Mouse (Mus musculus) midbrain, embryonic 13.5 days (tissue): ENCODE measurements around the gene Hist1h2bj. TPM values are rescaled to one million over a fixed set of nuclear protein-coding genes. Genes with fewer than 3 reads are reported as not detected.
A peak's percentile ranks its signal among the peaks of the same experiment; 100 is the strongest.
"Not testable (repeated sequence)": the region's sequence is repeated elsewhere in the genome, so short reads cannot be mapped to it uniquely, and the experiment has no call there.

Source experiments
- ATAC-seq: fragments of 200-750 bp; cut with Nextera tagmentation; 2 replicates; pipeline ENCODE4 v1.8.0; 2017; ENCODE audit warnings: mild to moderate bottlenecking, moderate TSS enrichment, moderate library complexity
- H3K27ac ChIP-seq: fragments of 300-500 bp; sonication (generic); 2 replicates; pipeline ENCODE4 v1.5.1; 2015; ENCODE audit warnings: inconsistent platforms, mild to moderate bottlenecking, moderate library complexity
- H3K27me3 ChIP-seq: fragments of 300-500 bp; sonication (generic); 2 replicates; pipeline ENCODE4 v1.6.1; 2015; ENCODE audit warnings: mild to moderate bottlenecking, inconsistent platforms
- H3K36me3 ChIP-seq: fragments of 300-500 bp; sonication (generic); 2 replicates; pipeline ENCODE4 v1.6.1; 2015; ENCODE audit warnings: mild to moderate bottlenecking, inconsistent platforms
- H3K4me1 ChIP-seq: fragments of 300-500 bp; sonication (generic); replicated peaks from 2 replicates; pipeline ENCODE4 v1.6.1; 2015; ENCODE audit warnings: inconsistent platforms
- H3K4me2 ChIP-seq: fragments of 300-500 bp; sonication (generic); replicated peaks from 2 replicates; pipeline ENCODE4 v1.6.1; 2015; ENCODE audit warnings: moderate library complexity, mild to moderate bottlenecking, inconsistent platforms
- H3K4me3 ChIP-seq: fragments of 300-500 bp; sonication (generic); replicated peaks from 2 replicates; pipeline ENCODE4 v1.5.1; 2015; ENCODE audit warnings: mild to moderate bottlenecking, inconsistent platforms
- H3K9ac ChIP-seq: fragments of 300-500 bp; sonication (generic); replicated peaks from 2 replicates; pipeline ENCODE4 v1.6.1; 2015; ENCODE audit warnings: mild to moderate bottlenecking, inconsistent platforms
- H3K9me3 ChIP-seq: fragments of 300-500 bp; sonication (generic); 2 replicates; pipeline ENCODE4 v1.6.1; 2016; ENCODE audit warnings: mild to moderate bottlenecking, inconsistent platforms
- WGBS: fragments of 180-500 bp; shearing (Covaris S2); methylation state at CpG from one replicate; pipeline ENCODE4 v1.1.7; 2015; 5-methylcytosine and 5-hydroxymethylcytosine counted together
- polyA plus RNA-seq: library from polyadenylated mRNA; unstranded; fragments of >200 nt; fragmentation: Nextera tagmentation; extraction: Ambion mirVana; gene quantifications from 2 replicates; pipeline ENCODE4 v1.2.1, GENCODE M21; 2015

Hist1h2bj gene
- 7.6 and 8.3 TPM in 2 replicates for polyA plus RNA-seq

GRCm38 (mm10) chr13:22042568-22043502, at the start of gene Hist1h2bj, which contains the start of gene Hist1h2ag:
Gene Hist1h2bj, plus strand, starts transcription at chr13:22043214.
Gene Hist1h2ag, minus strand, starts transcription at chr13:22042944.
- peak within 1 kb of the TSS; percentile 62 for H3K9ac ChIP-seq
- WGBS, result 0% methylated on average over 38 of the region's 80 CpGs
- ATAC-seq, result peak; percentile 96
- H3K4me1 ChIP-seq, result peaks cover 27% of the 10 kb centered on the region
- H3K9me3 ChIP-seq, H3K36me3 ChIP-seq, H3K27me3 ChIP-seq: not testable (repeated sequence)
- peak within 1 kb of the TSS; percentile 43 for H3K4me3 ChIP-seq
- peak within 1 kb of the TSS; percentile 84 for H3K27ac ChIP-seq
- peak within 1 kb of the TSS; percentile 84 for H3K4me2 ChIP-seq

DNA sequence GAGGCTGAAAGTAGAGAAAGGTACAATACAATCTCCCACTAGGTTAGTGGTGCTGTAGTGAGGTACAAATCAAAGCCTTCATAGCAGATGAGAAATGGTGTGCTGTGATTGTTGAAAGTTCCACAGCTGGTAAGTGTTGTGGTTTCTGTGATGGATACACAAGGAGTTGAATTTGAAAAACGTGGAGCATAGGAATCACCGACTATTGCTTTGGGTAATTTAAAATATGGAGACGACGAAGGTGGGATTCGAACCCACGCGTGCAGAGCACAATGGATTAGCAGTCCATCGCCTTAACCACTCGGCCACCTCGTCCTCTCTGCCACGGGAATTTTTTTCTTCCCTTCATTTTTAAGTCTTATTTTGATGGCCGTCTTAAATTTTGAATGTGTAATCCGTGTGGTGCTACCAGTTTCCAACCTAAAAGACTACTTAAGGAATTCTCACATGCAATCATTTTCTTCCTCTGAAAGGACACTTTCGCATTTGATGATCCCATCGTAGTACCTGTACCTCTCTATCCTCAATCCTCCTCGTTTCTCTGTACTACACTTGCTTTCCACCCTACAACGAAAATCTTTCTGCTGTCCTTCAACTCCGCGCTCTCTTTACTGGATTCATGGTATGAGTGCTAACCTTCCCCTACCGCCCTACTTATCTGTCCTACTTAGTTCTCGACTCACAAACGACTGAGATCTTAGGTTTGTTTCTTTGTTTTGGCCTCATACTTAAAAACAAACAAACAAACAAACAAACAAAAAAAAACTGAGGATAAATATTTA, 48.9 kb upstream of the Hist1h2bj start:
- Histone ChIP-seq H3K36me3 (no peaks in the 10 kb centered on the region), H3K9me3 (no peaks in the 10 kb centered on the region; the same call in 1 of the 2 replicates), H3K9ac (no peak overlapping the region), H3K4me2 (no peak overlapping the region), H3K27ac (no peak overlapping the region), H3K27me3 (peaks cover 83% of the 10 kb centered on the region), H3K4me1 (peaks cover 8% of the 10 kb centered on the region; the same call in 1 of the 2 replicates), H3K4me3 (no peak overlapping the region)
- under 1% methylated on average over 22 of the region's 22 CpGs for WGBS
- no peak for ATAC-seq

DNA sequence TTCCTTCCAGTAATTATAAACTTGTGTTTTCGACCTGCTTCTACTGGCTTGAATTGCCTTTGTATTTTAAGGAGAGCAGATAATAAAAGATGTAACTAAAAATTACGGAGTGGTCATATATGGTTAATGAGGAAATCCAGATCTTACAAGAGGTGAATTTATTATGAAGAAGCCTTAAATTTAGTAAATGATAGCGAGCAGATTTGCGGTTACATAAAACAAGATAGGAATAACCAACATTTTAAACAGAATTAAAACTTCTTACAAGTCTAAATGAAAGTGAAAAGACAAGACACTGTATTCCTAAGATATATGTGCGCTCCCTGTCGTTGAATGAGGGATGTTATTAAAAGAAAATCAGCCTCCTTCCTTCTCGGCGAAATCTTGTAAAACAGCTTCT, 48.1 kb upstream of the Hist1h2bj start:
- 4% methylated on average over 8 of the region's 8 CpGs for WGBS
- ATAC-seq, result no peak
- peak overlapping the region; percentile 31 for H3K4me3 ChIP-seq
- H3K27me3 ChIP-seq, result peaks cover 87% of the 10 kb centered on the region
- no peaks in the 10 kb centered on the region for H3K36me3 ChIP-seq
- H3K9ac ChIP-seq, result no peak overlapping the region
- H3K4me1 ChIP-seq, result peaks cover 8% of the 10 kb centered on the region; the same call in 1 of the 2 replicates
- peak overlapping the region; percentile 53 for H3K4me2 ChIP-seq
- no peak overlapping the region for H3K27ac ChIP-seq
- H3K9me3 ChIP-seq, result no peaks in the 10 kb centered on the region; the same call in 1 of the 2 replicates

DNA sequence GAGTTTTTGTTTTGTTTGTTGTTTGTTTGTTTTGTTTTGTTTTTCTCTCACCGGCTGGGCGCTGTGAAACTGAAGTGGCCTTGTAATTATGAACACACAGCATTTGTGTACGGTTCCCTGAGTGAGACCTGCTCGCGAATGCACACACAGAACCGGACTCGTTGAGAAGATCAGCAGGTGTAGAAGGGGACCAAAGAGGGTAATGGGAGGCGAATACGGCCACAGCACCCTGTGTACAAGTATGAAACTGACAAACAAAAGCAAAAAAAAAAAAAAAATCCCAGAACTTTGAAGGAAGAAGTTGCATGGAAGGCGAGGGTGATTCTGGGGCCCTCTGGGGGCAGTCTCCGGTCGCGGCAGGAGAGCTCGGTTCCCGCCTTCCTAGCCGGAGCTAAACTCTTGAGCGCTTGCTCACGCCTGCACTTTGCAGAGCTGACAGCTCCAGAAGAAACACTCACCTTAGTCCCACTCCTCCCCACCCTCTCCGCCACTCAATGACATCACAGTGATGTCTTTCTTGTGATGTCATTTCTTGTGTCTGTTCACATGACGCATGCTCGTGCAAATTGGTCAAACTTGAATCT, 47.6 kb upstream of the Hist1h2bj start:
- no peaks in the 10 kb centered on the region for H3K36me3 ChIP-seq
- H3K9me3 ChIP-seq, result no peaks in the 10 kb centered on the region; the same call in 1 of the 2 replicates
- H3K27me3 ChIP-seq, result peaks cover 90% of the 10 kb centered on the region
- H3K9ac ChIP-seq, result no peak overlapping the region
- H3K27ac ChIP-seq, result no peak overlapping the region
- peaks cover 8% of the 10 kb centered on the region; the same call in 1 of the 2 replicates for H3K4me1 ChIP-seq
- peak overlapping the region; percentile 31 for H3K4me3 ChIP-seq
- H3K4me2 ChIP-seq, result peak overlapping the region; percentile 53
- WGBS, result under 1% methylated on average over 21 of the region's 21 CpGs
- ATAC-seq, result no peak; the same call in 1 of the 2 replicates

GRCm38 (mm10) chr13:21996101-21996839, 46.7 kb upstream of the Hist1h2bj start:
- H3K9me3 ChIP-seq, result no peaks in the 10 kb centered on the region; the same call in 1 of the 2 replicates
- peak overlapping the region; percentile 31 for H3K4me3 ChIP-seq
- H3K27ac ChIP-seq, result no peak overlapping the region

GRCm38 (mm10) chr13:21996840-21997185, 46.2 kb upstream of the Hist1h2bj start:
- H3K4me3 ChIP-seq, result peak overlapping the region; percentile 17
- 0% methylated on average over 13 of the region's 13 CpGs for WGBS
- no peaks in the 10 kb centered on the region for H3K36me3 ChIP-seq
- peaks cover 8% of the 10 kb centered on the region; the same call in 1 of the 2 replicates for H3K4me1 ChIP-seq
- peaks cover 91% of the 10 kb centered on the region for H3K27me3 ChIP-seq
- H3K9me3 ChIP-seq, result no peaks in the 10 kb centered on the region
- no peak for ATAC-seq
- H3K9ac ChIP-seq, result no peak overlapping the region
- H3K27ac ChIP-seq, result no peak overlapping the region
- peak overlapping the region; percentile 38 for H3K4me2 ChIP-seq

More at GRCm38 (mm10) chr13:21996101-21996839, 46.7 kb upstream of the Hist1h2bj start:
- H3K4me2 ChIP-seq, result peak overlapping the region; percentile 53
- H3K27me3 ChIP-seq, result peaks cover 90% of the 10 kb centered on the region
- no peak overlapping the region for H3K9ac ChIP-seq
- no peak for ATAC-seq
- no peaks in the 10 kb centered on the region for H3K36me3 ChIP-seq
- WGBS, result 1% methylated on average over 12 of the region's 12 CpGs
- H3K4me1 ChIP-seq, result peaks cover 8% of the 10 kb centered on the region; the same call in 1 of the 2 replicates

DNA sequence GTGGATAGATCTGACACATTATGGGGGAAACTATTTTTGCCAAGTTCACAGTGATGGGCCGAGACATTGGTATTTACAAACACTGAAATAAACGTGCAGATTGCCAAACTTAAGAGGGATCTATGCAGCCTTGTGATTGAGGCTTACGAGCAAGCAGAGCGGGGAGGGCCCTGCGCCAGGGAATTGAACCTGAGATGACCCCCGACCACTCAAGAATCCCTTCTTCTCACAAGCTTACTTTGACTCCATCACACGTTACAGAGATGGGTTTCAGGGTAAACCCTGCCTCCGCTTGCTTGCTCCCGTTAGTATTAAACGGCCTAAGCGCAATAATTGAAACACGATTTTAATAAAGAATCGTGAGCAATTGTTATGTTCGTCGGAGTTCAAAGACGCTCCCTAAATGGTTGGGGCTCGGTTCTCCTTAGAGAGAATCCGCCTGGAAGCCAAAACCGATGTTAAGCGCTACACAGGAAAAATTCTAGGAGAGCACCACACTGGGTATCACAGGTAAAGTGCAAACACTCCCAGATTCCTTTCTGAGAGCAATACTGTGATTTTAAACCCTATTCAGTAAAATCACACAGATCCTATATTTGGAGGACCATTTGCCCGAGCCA, 45.7 kb upstream of the Hist1h2bj start:
- WGBS, result 1% methylated on average over 21 of the region's 21 CpGs
- Histone ChIP-seq H3K4me2 (peak overlapping the region; percentile 38), H3K36me3 (no peaks in the 10 kb centered on the region), H3K9ac (no peak overlapping the region), H3K4me1 (peaks cover 8% of the 10 kb centered on the region; the same call in 1 of the 2 replicates), H3K9me3 (no peaks in the 10 kb centered on the region), H3K4me3 (peak overlapping the region; percentile 17), H3K27me3 (peaks cover 95% of the 10 kb centered on the region), H3K27ac (no peak overlapping the region)
- ATAC-seq, result no peak

- Histone ChIP-seq H3K27me3 (peaks cover 95% of the 10 kb centered on the region), H3K4me3 (no peak overlapping the region), H3K4me2 (no peak overlapping the region), H3K36me3 (no peaks in the 10 kb centered on the region), H3K9ac (no peak overlapping the region), H3K9me3 (no peaks in the 10 kb centered on the region), H3K4me1 (peaks cover 8% of the 10 kb centered on the region; the same call in 1 of the 2 replicates), H3K27ac (no peak overlapping the region)
- WGBS, result 4% methylated on average over 4 of the region's 4 CpGs
- ATAC-seq, result no peak
Observed at GRCm38 (mm10) chr13:21997821-21998220, 45.2 kb upstream of the Hist1h2bj start.

DNA sequence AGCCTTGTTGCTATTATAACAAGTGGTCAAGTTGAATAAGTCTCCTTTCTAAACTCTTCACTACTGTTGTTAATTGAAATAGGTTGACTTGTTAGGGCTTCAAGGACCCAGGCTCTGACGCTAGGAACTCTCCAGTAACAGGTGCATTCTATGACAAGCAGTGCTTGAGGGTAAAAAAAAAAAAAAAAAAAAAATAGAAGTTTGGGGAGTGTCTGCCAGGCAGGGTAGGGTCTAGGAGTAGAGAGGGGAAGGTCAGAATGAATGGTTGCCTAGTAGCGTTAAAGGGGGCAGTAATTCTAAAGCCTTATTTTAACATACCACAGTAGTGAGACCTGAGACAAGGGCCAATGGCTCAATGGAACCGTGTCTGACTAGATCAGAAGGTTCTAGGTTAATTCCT, 44.6 kb upstream of the Hist1h2bj start:
- no peaks in the 10 kb centered on the region for H3K36me3 ChIP-seq
- H3K4me1 ChIP-seq, result peaks cover 8% of the 10 kb centered on the region; the same call in 1 of the 2 replicates
- H3K4me2 ChIP-seq, result no peak overlapping the region
- WGBS, result 19% methylated on average over 3 of the region's 3 CpGs
- no peaks in the 10 kb centered on the region for H3K9me3 ChIP-seq
- peaks cover 98% of the 10 kb centered on the region for H3K27me3 ChIP-seq
- ATAC-seq, result no peak
- no peak overlapping the region for H3K4me3 ChIP-seq
- no peak overlapping the region for H3K9ac ChIP-seq
- no peak overlapping the region for H3K27ac ChIP-seq

DNA sequence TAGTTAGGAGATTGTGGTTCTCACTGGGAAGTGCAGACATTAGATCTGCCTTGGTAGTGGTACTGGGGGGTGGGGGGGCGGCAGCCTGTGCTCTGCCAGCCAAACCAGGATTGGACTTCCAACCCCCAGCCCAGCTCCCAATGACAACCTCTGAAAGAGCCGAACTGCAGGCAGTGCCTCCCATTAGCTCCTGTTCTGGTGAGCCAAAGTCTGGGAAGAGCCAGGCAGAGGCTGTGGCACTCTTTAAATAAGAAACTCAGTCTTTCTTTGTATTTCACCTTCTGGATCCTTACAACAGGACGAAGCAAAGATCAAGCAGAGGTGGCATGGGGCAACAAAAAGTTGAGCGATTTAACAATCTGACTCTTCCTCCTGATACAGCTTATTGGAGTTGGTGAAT, 43.9 kb upstream of the Hist1h2bj start:
- WGBS, result 34% methylated on average over 4 of the region's 4 CpGs
- ATAC-seq, result no peak

More for the DNA sequence above, 43.9 kb upstream of the Hist1h2bj start:
- Histone ChIP-seq H3K9me3 (no peaks in the 10 kb centered on the region), H3K27ac (no peak overlapping the region), H3K36me3 (no peaks in the 10 kb centered on the region), H3K4me2 (no peak overlapping the region), H3K27me3 (peaks cover 98% of the 10 kb centered on the region), H3K4me1 (peaks cover 8% of the 10 kb centered on the region; the same call in 1 of the 2 replicates), H3K4me3 (no peak overlapping the region), H3K9ac (no peak overlapping the region)
